Mouse (Mus musculus): ENCODE data around the gene Cdh5. TPM values are rescaled to one million over a fixed set of nuclear protein-coding genes. Genes with fewer than 3 reads are reported as not detected.
"Not testable (repeated sequence)": the region's sequence is repeated elsewhere in the genome, so short reads cannot be mapped to it uniquely, and the experiment has no call there.

Cdh5 gene
- polyA plus RNA-seq, 1 experiment = 3.7 TPM

DNA sequence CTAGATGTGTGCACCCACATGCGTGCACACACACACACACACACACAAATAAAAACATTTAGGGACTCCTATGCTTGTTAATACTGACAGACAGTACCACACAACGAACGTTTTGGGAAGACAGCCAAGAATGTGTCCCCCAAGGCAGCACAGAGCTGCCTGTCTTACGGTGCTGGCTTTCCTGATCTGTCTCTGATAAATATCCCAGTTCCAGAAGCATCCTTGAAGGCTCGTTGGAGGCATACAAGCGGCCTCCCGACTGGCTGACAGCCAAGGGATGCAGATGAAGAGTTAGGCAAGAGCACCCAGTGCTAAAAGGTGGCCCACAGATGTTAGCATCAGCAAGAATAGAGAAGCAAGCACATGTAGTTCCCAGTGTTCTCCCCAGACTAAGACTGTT is 23.3 kb upstream of the Cdh5 start:
- Histone ChIP-seq H3K36me3 (ENCODE audit: control insufficient read depth, insufficient read depth, low read length) (no peaks in the 10 kb centered on the region), H3K4me1 (ENCODE audit: control insufficient read depth, insufficient read depth, low read length) (no peaks in the 10 kb centered on the region), H3K27me3 (ENCODE audit: control insufficient read depth, insufficient read depth, low read length) (no peaks in the 10 kb centered on the region), H3K27ac (ENCODE audit: control insufficient read depth, insufficient read depth, low read depth, low read length) (no peak overlapping the region), H3K4me3 (ENCODE audit: control insufficient read depth, low read depth, low read length) (no peak overlapping the region)
- TF ChIP-seq CTCF (IDR thresholded peaks at IDR 0.05; ENCODE audit: control insufficient read depth, insufficient read depth, insufficient replicate concordance, low read depth, low read length) (no peak), POLR2A (IDR thresholded peaks at IDR 0.05; ENCODE audit: control insufficient read depth, low read depth, low read length) (no peak)

DNA sequence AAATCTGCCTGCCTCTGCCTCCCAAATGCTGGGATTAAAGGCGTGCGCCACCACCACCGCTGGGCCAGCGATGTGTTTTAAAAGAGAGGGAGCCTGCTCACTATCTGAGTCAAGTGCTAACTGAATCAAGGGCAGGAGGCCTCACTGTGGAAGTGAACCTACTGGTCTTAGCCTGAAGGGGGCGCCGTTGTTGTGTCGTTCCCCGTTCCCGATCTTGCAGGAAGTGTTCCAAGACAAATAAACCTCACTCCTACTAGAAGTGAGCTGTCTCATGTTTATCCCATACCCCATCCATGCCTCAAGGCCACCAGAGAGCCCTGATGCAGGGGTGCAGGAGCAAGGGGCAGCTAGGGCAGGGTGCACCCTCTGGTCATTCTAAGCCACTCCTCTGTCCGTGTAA is 16.1 kb upstream of the Cdh5 start:
- H3K4me1 ChIP-seq (ENCODE audit: control insufficient read depth, insufficient read depth, low read length) = peaks cover 6% of the 10 kb centered on the region
- no peak for TF ChIP-seq POLR2A (IDR thresholded peaks at IDR 0.05; ENCODE audit: control insufficient read depth, low read depth, low read length)
- TF ChIP-seq CTCF (IDR thresholded peaks at IDR 0.05; ENCODE audit: control insufficient read depth, insufficient read depth, insufficient replicate concordance, low read depth, low read length) = peak; percentile 83; the same call in 1 of the 2 replicates
- no peak overlapping the region for H3K27ac ChIP-seq (ENCODE audit: control insufficient read depth, insufficient read depth, low read depth, low read length)
- no peaks in the 10 kb centered on the region for H3K36me3 ChIP-seq (ENCODE audit: control insufficient read depth, insufficient read depth, low read length)
- no peaks in the 10 kb centered on the region for H3K27me3 ChIP-seq (ENCODE audit: control insufficient read depth, insufficient read depth, low read length)
- H3K4me3 ChIP-seq (ENCODE audit: control insufficient read depth, low read depth, low read length) = no peak overlapping the region

DNA sequence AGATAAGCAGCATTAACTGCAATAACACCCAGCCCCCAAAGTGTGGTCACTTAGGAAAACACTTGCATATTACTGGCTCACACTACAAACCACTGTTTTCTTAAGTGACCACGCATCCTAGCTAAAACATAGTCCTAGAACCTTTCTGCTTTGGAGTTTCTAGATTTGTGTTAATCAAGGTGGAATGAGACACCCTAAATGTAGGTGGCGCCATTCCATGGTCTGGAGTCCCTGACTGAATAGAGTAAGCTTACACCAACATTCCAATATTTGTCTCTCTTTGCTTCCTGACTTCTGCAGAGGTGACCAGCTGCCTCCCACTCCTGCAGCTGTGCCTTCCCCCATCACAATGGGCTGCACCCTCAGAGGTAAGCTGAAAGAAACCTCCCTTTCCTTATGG is 14.8 kb upstream of the Cdh5 start:
- H3K27ac ChIP-seq (ENCODE audit: control insufficient read depth, insufficient read depth, low read depth, low read length) = no peak overlapping the region
- TF ChIP-seq CTCF (IDR thresholded peaks at IDR 0.05; ENCODE audit: control insufficient read depth, insufficient read depth, insufficient replicate concordance, low read depth, low read length) = no peak
- H3K4me1 ChIP-seq (ENCODE audit: control insufficient read depth, insufficient read depth, low read length) = peaks cover 8% of the 10 kb centered on the region
- no peaks in the 10 kb centered on the region for H3K36me3 ChIP-seq (ENCODE audit: control insufficient read depth, insufficient read depth, low read length)
- H3K4me3 ChIP-seq (ENCODE audit: control insufficient read depth, low read depth, low read length) = no peak overlapping the region
- H3K27me3 ChIP-seq (ENCODE audit: control insufficient read depth, insufficient read depth, low read length) = no peaks in the 10 kb centered on the region

DNA sequence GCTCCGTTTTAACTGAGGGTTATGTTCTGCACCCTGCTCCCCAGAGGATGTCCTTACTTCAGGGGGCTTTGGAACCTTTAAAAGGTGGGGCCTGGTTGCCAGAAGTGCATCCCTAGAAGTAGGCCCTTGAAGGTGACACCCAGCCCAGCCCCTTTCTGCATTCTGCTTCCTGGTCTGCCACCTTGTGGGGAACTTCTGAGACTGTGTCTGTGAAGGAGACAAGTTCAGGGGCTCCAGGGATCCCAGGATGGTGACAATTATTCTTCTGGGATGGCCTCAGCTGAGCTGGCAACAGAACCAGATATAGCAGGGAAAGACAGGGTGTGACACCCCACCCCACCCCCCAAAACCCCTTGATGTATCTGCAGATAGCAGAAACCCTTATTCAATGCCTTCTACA is 14.3 kb upstream of the Cdh5 start:
- no peak overlapping the region for H3K27ac ChIP-seq (ENCODE audit: control insufficient read depth, insufficient read depth, low read depth, low read length)
- H3K4me1 ChIP-seq (ENCODE audit: control insufficient read depth, insufficient read depth, low read length) = peaks cover 8% of the 10 kb centered on the region
- no peaks in the 10 kb centered on the region for H3K27me3 ChIP-seq (ENCODE audit: control insufficient read depth, insufficient read depth, low read length)
- H3K4me3 ChIP-seq (ENCODE audit: control insufficient read depth, low read depth, low read length) = no peak overlapping the region
- TF ChIP-seq POLR2A (IDR thresholded peaks at IDR 0.05; ENCODE audit: control insufficient read depth, low read depth, low read length) (no peak), CTCF (IDR thresholded peaks at IDR 0.05; ENCODE audit: control insufficient read depth, insufficient read depth, insufficient replicate concordance, low read depth, low read length) (no peak)
- no peaks in the 10 kb centered on the region for H3K36me3 ChIP-seq (ENCODE audit: control insufficient read depth, insufficient read depth, low read length)

DNA sequence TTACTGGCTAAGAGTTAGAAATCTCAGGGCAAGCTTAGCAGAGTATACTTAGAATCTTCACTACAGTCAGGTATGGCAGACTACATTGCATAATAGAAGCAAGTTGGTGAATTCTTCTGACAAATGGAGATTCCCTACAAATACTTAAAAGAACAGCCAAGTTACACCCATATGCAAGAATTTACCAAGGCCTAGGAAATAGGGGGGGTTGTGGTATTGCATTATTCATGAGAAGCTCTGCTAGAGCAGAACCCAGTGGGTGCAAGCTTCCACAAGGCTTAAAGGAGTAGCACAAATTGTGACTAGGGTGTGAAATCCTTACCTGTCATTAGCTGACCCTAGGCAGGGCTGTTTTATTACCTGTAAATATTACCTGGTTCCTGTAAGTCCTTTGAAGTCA is 13.5 kb upstream of the Cdh5 start:
- not testable (repeated sequence) for H3K27ac ChIP-seq (ENCODE audit: control insufficient read depth, insufficient read depth, low read depth, low read length); H3K4me1 ChIP-seq (ENCODE audit: control insufficient read depth, insufficient read depth, low read length); H3K4me3 ChIP-seq (ENCODE audit: control insufficient read depth, low read depth, low read length); H3K27me3 ChIP-seq (ENCODE audit: control insufficient read depth, insufficient read depth, low read length); H3K36me3 ChIP-seq (ENCODE audit: control insufficient read depth, insufficient read depth, low read length)

DNA sequence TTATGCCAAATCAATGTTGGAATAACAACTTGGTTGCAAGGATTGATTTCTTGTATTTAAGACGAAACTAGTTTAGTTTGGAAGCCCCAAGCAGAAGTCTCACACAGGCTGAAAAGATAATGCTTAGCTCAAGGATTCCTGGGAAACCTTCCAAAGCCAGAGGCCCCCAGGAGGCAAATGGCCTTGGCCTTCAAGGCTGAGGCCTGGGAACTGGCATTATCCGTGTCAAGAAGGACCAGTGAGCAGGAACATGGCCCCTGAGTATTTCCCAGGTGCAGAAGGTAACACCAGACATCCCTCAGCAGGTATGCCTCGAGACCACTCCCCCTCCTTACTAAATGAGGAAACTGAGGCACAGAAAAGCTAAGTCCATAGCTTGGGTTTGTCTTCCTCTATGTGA is 12.5 kb upstream of the Cdh5 start:
- Histone ChIP-seq H3K36me3 (ENCODE audit: control insufficient read depth, insufficient read depth, low read length) (no peaks in the 10 kb centered on the region), H3K4me3 (ENCODE audit: control insufficient read depth, low read depth, low read length) (no peak overlapping the region), H3K27ac (ENCODE audit: control insufficient read depth, insufficient read depth, low read depth, low read length) (no peak overlapping the region), H3K27me3 (ENCODE audit: control insufficient read depth, insufficient read depth, low read length) (no peaks in the 10 kb centered on the region), H3K4me1 (ENCODE audit: control insufficient read depth, insufficient read depth, low read length) (peaks cover 8% of the 10 kb centered on the region)
- TF ChIP-seq POLR2A (IDR thresholded peaks at IDR 0.05; ENCODE audit: control insufficient read depth, low read depth, low read length) (no peak), CTCF (IDR thresholded peaks at IDR 0.05; ENCODE audit: control insufficient read depth, insufficient read depth, insufficient replicate concordance, low read depth, low read length) (no peak)

DNA sequence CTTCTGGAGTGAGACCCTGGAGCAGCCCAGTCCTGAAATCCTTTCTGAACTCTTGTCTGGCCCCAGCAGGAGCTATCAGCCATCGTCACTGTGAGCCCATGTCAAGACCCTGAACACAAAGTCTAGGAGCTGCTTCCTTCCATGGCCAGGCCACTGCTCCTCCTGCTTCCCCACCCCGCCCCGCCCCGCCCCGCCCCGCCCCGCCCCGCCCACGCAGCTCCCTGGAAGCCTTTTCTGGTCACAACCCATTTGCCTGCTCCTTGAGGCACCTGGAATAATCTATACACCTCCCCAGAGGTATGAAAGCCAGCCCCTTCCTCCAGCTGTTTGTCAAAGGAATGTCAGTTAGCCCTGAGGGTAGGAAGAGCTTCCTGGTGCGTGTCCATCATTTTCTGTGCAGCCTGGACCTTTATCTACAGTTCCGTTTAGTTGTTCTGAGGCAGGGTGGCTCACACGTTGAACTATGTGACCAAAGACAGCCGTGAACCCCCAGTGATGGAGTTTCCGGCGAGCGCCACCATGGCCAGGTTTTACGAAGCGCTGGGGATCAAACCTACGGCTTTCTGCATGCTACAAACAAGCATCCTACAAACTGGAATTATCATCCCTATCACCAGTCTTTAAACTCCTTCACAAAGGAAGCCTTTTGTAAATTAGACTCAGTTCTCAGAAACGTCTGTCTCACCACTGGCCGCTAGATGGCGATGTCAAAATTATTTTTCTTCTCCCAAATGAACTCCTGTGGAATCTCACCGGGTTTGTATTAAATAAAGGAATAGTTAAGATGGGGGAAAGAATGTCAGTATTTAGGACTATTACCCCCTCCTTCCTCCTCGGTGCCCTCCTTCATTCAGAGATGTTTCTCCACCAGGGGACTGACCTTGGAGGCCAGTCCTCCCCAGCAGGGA is 10.2 kb upstream of the Cdh5 start:
- H3K4me1 ChIP-seq (ENCODE audit: control insufficient read depth, insufficient read depth, low read length); H3K27ac ChIP-seq (ENCODE audit: control insufficient read depth, insufficient read depth, low read depth, low read length); H3K36me3 ChIP-seq (ENCODE audit: control insufficient read depth, insufficient read depth, low read length); H3K4me3 ChIP-seq (ENCODE audit: control insufficient read depth, low read depth, low read length); H3K27me3 ChIP-seq (ENCODE audit: control insufficient read depth, insufficient read depth, low read length): not testable (repeated sequence)

DNA sequence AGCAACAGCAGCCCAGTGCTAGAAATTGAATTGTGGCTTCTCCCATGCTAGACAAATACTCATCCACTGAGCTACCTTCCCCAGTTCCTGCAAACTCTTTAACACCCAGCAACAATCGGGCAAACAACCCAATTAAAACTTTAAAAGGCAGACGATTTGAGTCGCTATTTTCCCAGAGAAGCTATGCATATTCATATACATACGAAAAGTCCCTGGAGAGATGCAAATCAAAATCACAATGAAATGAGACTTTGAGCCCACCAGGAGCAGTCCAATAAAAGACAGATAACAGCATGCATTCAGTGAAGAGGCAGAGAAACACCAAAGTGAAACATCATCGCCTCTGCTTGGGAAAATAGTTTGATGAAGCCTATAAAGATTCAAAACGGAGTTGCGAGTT is 8.1 kb upstream of the Cdh5 start:
- TF ChIP-seq POLR2A (IDR thresholded peaks at IDR 0.05; ENCODE audit: control insufficient read depth, low read depth, low read length) = no peak
- no peak for TF ChIP-seq CTCF (IDR thresholded peaks at IDR 0.05; ENCODE audit: control insufficient read depth, insufficient read depth, insufficient replicate concordance, low read depth, low read length)
- H3K4me3 ChIP-seq (ENCODE audit: control insufficient read depth, low read depth, low read length) = no peak overlapping the region
- H3K27me3 ChIP-seq (ENCODE audit: control insufficient read depth, insufficient read depth, low read length) = no peaks in the 10 kb centered on the region
- peaks cover 2% of the 10 kb centered on the region; the same call in 1 of the 2 replicates for H3K4me1 ChIP-seq (ENCODE audit: control insufficient read depth, insufficient read depth, low read length)
- no peaks in the 10 kb centered on the region for H3K36me3 ChIP-seq (ENCODE audit: control insufficient read depth, insufficient read depth, low read length)
- no peak overlapping the region for H3K27ac ChIP-seq (ENCODE audit: control insufficient read depth, insufficient read depth, low read depth, low read length)

Measured in testis, adult 2 months (tissue).